13 mouse cellular contexts compared by ENCODE assay signal in the genomic region with DNA sequence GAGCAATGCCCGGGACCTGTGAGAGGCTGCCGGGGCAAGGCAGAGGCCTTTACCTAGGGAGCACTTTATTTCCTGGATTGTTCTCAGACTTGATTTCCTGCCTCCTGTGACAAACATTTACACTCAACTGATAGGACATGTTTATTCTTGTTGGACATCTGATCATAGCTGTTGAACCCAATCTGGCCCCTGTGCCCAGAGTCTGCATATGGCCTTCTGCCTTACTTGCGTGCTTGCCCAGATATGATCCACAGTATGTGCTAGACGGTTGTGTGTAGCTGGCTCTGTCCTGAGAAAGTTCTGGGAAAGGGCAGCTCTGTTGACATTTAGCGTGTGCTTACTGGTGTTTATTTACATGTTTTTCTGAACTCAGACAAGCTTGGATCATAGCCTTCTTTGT.
DNase-seq lines count a peak whose midpoint lies in the region; ATAC-seq and TF ChIP-seq lines count a peak whose summit lies in the region.
"Had no signal": no experiment of that assay in that cellular context is flagged by ENCODE, and none has a peak within 500 bp of the region (broad histone marks: within the 10 kb centered on the region; RNA-seq: fewer than 3 reads in every experiment).

No protein-coding gene starts in this region.

- DNase-seq in hindbrain, postnatal 0 days (ENCODE audit: low spot score): no peak
- DNase-seq in urinary bladder, postnatal 14 days (ENCODE audit: low spot score): peak; percentile 39
- DNase-seq in urinary bladder, postnatal 4 days (ENCODE audit: low spot score in 2 of 2): no peak
- DNase-seq in midbrain, embryonic 14.5 days: no peak
- peak; percentile 40 for DNase-seq in stomach, postnatal 0 days (ENCODE audit: low spot score)
- DNase-seq: cerebellum, adult 9-11 months; gastrocnemius, postnatal 14 days; layer of hippocampus, adult 9-11 months had no signal

- 89% methylated on average over 5 of the region's 5 CpGs for WGBS in hindbrain, embryonic 12.5 days
- WGBS in hindbrain, postnatal 0 days: 87% methylated on average over 5 of the region's 5 CpGs
- 93% methylated on average over 5 of the region's 5 CpGs for WGBS in midbrain, embryonic 14.5 days
- 63% methylated on average over 5 of the region's 5 CpGs for WGBS in stomach, postnatal 0 days
- 81% methylated on average over 5 of the region's 5 CpGs for WGBS in intestine, embryonic 15.5 days

- peaks cover 27% of the 10 kb centered on the region for H3K4me1 ChIP-seq in hindbrain, embryonic 12.5 days
- 0 out of 2 replicates have a peak, but pooled peaks cover 5% of the 10 kb centered on the region for H3K4me1 ChIP-seq in hindbrain, postnatal 0 days (ENCODE audit: insufficient read depth, low read length)
- peaks cover 12% of the 10 kb centered on the region for H3K4me1 ChIP-seq in midbrain, embryonic 14.5 days (ENCODE audit: control insufficient read depth, insufficient read depth, low read length)
- no peaks in the 10 kb centered on the region; the same call in 1 of the 2 replicates for H3K4me1 ChIP-seq in stomach, postnatal 0 days (replicated peaks; ENCODE audit: control insufficient read depth, insufficient read depth)
- H3K4me1 ChIP-seq in intestine, embryonic 15.5 days (replicated peaks): peaks cover 9% of the 10 kb centered on the region; the same call in 1 of the 2 replicates

- 0 out of 2 replicates have a peak overlapping the region, but pooled peaks have one; percentile 15 for H3K9ac ChIP-seq in hindbrain, embryonic 12.5 days
- H3K9ac ChIP-seq in hindbrain, postnatal 0 days (replicated peaks; ENCODE audit: low read length): no peak overlapping the region
- no peak overlapping the region; the same call in 1 of the 2 replicates for H3K9ac ChIP-seq in midbrain, embryonic 14.5 days (replicated peaks; ENCODE audit: low read length)
- no peak overlapping the region for H3K9ac ChIP-seq in stomach, postnatal 0 days (ENCODE audit: low read length)
- no peak overlapping the region for H3K9ac ChIP-seq in intestine, embryonic 15.5 days
- H3K9ac ChIP-seq: liver, embryonic 14.5 days had no signal

- no peak overlapping the region for H3K4me3 ChIP-seq in hindbrain, embryonic 12.5 days
- H3K4me3 ChIP-seq in hindbrain, postnatal 0 days (ENCODE audit: low read length): no peak overlapping the region
- no peak overlapping the region for H3K4me3 ChIP-seq in midbrain, embryonic 14.5 days (replicated peaks; ENCODE audit: low read depth, low read length)
- H3K4me3 ChIP-seq in stomach, postnatal 0 days (ENCODE audit: low read depth, low read length): no peak overlapping the region
- H3K4me3 ChIP-seq in intestine, embryonic 15.5 days (replicated peaks): no peak overlapping the region

- peaks cover 5% of the 10 kb centered on the region; the same call in 1 of the 2 replicates for H3K9me3 ChIP-seq in hindbrain, embryonic 12.5 days (replicated peaks)
- no peaks in the 10 kb centered on the region for H3K9me3 ChIP-seq in hindbrain, postnatal 0 days (ENCODE audit: low read length)
- no peaks in the 10 kb centered on the region for H3K9me3 ChIP-seq in midbrain, embryonic 14.5 days (ENCODE audit: control insufficient read depth, low read length)
- H3K9me3 ChIP-seq in stomach, postnatal 0 days (ENCODE audit: control insufficient read depth, low read length): no peaks in the 10 kb centered on the region
- H3K9me3 ChIP-seq in intestine, embryonic 15.5 days: no peaks in the 10 kb centered on the region

- H3K27me3 ChIP-seq in hindbrain, embryonic 12.5 days: no peaks in the 10 kb centered on the region
- no peaks in the 10 kb centered on the region for H3K27me3 ChIP-seq in hindbrain, postnatal 0 days (ENCODE audit: insufficient read depth, low read length)
- H3K27me3 ChIP-seq in midbrain, embryonic 14.5 days (ENCODE audit: control insufficient read depth, insufficient read depth, low read length): no peaks in the 10 kb centered on the region
- H3K27me3 ChIP-seq in stomach, postnatal 0 days (ENCODE audit: control insufficient read depth, insufficient read depth, low read length): no peaks in the 10 kb centered on the region
- peaks cover 10% of the 10 kb centered on the region; the same call in 1 of the 2 replicates for H3K27me3 ChIP-seq in intestine, embryonic 15.5 days (replicated peaks)

- H3K27ac ChIP-seq in hindbrain, embryonic 12.5 days: peak overlapping the region; percentile 87
- H3K27ac ChIP-seq in hindbrain, postnatal 0 days: no peak overlapping the region
- peak overlapping the region; percentile 89 for H3K27ac ChIP-seq in midbrain, embryonic 14.5 days (replicated peaks; ENCODE audit: low read depth, low read length)
- H3K27ac ChIP-seq in stomach, postnatal 0 days (replicated peaks): peak overlapping the region; percentile 49
- no peak overlapping the region for H3K27ac ChIP-seq in intestine, embryonic 15.5 days
- H3K27ac ChIP-seq: kidney, postnatal 0 days; liver, embryonic 14.5 days had no signal

- H3K36me3 ChIP-seq in hindbrain, embryonic 12.5 days: no peaks in the 10 kb centered on the region
- no peaks in the 10 kb centered on the region for H3K36me3 ChIP-seq in hindbrain, postnatal 0 days (ENCODE audit: insufficient read depth, low read length)
- H3K36me3 ChIP-seq in midbrain, embryonic 14.5 days (ENCODE audit: control insufficient read depth, insufficient read depth, low read length): no peaks in the 10 kb centered on the region
- no peaks in the 10 kb centered on the region for H3K36me3 ChIP-seq in stomach, postnatal 0 days (ENCODE audit: control insufficient read depth, insufficient read depth, low read length)
- no peaks in the 10 kb centered on the region for H3K36me3 ChIP-seq in intestine, embryonic 15.5 days

- no peak overlapping the region for H3K4me2 ChIP-seq in hindbrain, embryonic 12.5 days (replicated peaks)
- H3K4me2 ChIP-seq in hindbrain, postnatal 0 days (ENCODE audit: low read depth, low read length): no peak overlapping the region
- no peak overlapping the region for H3K4me2 ChIP-seq in midbrain, embryonic 14.5 days (ENCODE audit: low read length)
- no peak overlapping the region for H3K4me2 ChIP-seq in stomach, postnatal 0 days (replicated peaks; ENCODE audit: low read depth)
- H3K4me2 ChIP-seq in intestine, embryonic 15.5 days (replicated peaks): no peak overlapping the region

- ATAC-seq in hindbrain, embryonic 12.5 days (ENCODE audit: low FRiP score): no peak
- ATAC-seq in hindbrain, postnatal 0 days: no peak
- ATAC-seq in midbrain, embryonic 14.5 days (ENCODE audit: low FRiP score, low TSS enrichment): no peak
- peak; percentile 73 for ATAC-seq in stomach, postnatal 0 days (ENCODE audit: low FRiP score, low TSS enrichment)
- ATAC-seq in intestine, embryonic 15.5 days: no peak
- ATAC-seq: inflammation-experienced regulatory T-cells, adult 6 months had no signal

- no peak for TF ChIP-seq CTCF in hindbrain, postnatal 0 days (IDR thresholded peaks at IDR 0.05; ENCODE audit: low read depth)
- no peak for TF ChIP-seq CTCF in stomach, postnatal 0 days (IDR thresholded peaks at IDR 0.05; ENCODE audit: low read depth)

- TF ChIP-seq EP300 in stomach, postnatal 0 days (optimal IDR thresholded peaks at IDR 0.05): no peak

Comparison
In these comparisons a context has a peak if more than half of its experiments do, and no peak if none do; other contexts are left out.
1. H3K27ac ChIP-seq: peak in hindbrain, embryonic 12.5 days (single experiment), midbrain, embryonic 14.5 days (single experiment) and stomach, postnatal 0 days (single experiment); none in hindbrain, postnatal 0 days (single experiment) and intestine, embryonic 15.5 days (single experiment).
2. DNase-seq: peak in urinary bladder, postnatal 14 days (single experiment) and stomach, postnatal 0 days (single experiment); none in hindbrain, postnatal 0 days (single experiment), urinary bladder, postnatal 4 days (0 of 2) and midbrain, embryonic 14.5 days (single experiment).